Mouse (Mus musculus) v-Abl transformed pro-B cells (cell line): ENCODE data around the gene Btbd6.

Experiments
- in situ Hi-C, 2 experiments: fragments of 400-800 bp; cut with MboI; formaldehyde crosslinking; loops; one replicate each; pipeline ENCODE4 v1.15.1; 2025; ENCODE audit not compliant: unreplicated experiment in 2 of 2

Btbd6 gene

GRCm38 (mm10) chr12:112976371-112977073 is at the start of gene Btbd6:
Btbd6 (plus strand) TSS chr12:112976482.
- in situ Hi-C loops: no loop called here

GRCm38 (mm10) chr12:112927265-112927664 is 49.0 kb upstream of the Btbd6 start:
- in situ Hi-C loops: no loop called here

DNA sequence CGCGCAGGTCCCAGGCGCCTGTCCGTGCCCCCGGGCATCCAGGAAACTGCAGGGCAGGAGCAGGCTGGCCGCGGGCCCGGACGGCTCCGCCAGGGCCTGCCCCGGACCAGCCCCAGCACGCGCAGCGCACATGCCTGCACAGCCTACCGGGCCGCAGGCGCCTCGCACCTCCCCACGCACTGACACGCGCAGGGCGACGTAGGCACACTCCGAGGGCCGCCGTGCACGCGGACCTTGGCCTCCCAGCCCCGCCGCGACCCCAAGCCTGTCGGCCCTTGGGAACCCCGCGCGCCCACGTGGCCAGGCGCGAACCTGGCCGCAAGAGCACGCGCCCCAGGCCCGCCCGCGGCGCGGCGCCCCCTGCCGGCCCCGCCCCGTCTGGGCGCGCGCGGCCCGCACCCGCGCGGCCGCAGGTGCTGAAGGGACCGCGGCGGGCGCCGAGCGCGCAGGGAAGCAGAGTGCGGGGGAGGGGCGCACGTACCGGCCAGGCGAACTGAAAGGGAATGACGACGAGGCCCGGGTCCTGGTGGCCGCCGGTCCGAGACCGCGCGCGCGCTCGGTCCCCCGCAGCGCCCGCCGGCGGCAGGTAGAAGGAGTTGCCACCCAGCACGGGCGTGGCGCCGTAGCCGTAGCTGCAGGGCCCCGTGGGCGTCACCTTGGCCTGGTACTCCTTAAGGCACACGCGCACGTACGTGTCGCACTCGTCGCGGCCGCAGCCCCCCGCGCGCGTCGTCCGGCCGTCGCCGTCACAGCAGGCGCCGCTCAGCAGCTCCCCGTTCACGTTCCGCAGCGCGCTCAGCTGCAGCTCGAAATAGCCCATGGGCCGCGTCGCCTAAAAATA is 47.7 kb upstream of the Btbd6 start:
- in situ Hi-C loops: no loop called here

DNA sequence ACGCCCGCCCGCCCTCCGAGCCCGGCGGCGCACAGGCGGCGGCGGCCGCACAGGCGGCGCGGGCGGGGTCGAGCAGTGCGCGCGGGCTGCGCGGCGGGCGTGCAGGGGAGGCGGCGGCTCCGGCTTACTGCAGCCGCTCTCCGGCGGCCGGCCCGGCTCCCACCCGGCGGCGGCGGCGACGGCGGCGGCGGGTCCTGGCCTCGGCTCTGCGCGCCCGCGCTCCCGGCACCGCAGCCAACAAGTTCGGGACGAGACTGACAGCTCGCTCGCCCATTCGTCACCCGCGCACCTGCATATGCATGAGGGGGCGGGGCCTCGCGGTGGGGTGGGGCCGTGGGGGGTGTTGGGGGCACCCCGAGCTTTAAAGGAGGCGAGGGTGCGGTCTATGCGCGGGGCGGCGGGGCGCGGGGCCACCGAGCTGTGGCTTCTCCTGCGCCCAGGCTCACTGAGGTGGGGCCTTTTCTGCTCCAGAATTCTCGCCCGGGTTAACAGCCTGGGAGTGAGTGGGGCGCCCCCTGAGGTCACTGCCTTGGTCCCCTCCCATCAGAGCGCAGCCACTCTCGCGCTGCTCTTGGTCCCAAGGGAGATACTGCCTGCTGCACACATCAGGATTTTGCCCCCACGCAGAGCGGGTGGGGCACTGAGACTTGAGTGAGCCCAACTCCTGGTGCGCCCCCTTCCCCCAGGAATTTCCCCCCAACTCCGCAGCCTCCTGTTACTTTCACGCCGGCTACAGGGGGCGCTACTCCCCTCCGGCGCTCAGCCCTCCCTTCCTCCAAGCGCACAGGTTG is 46.5 kb upstream of the Btbd6 start, which contains the start of gene Jag2:
Gene Jag2 (minus strand): TSS at position 215 of the 791 bp plus-strand sequence.
- in situ Hi-C loops: loop anchor here in 1 of 2 experiments (10.0 kb wide), 1 partner anchor 185 kb away; no protein-coding TSS in a partner anchor

DNA sequence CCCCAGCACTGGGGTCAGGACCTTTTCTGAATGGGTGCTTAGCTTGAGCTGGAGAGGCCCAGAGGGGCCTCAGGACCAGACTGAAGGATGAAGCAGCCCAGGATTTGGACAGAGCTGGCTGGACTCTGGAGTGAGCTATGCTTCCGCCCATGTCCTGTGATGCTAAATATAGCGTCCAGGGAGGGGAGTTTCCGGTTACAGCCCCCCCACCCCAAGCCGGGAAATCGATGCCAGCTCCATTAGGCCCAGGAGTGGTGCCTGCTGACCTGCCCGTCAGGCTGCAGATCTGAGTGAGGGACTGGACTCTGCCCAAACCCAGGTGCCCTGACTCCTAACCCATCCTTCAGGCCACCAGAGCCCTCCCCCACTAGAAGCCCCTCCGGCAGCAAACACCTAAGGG is 43.6 kb upstream of the Btbd6 start:
- in situ Hi-C loops: loop anchor here in 1 of 2 experiments (10.0 kb wide), 1 partner anchor 188 kb away; no protein-coding TSS in a partner anchor

- in situ Hi-C loops: loop anchor here in 1 of 2 experiments (5.0 to 10.0 kb wide), 2 partner anchors 61 to 193 kb away; no protein-coding TSS in a partner anchor
Observed at GRCm38 (mm10) chr12:112937906-112938305, 38.4 kb upstream of the Btbd6 start.

GRCm38 (mm10) chr12:112938366-112938765 is 37.9 kb upstream of the Btbd6 start:
- in situ Hi-C loops: loop anchor here in 1 of 2 experiments (5.0 to 10.0 kb wide), 2 partner anchors 61 to 194 kb away; no protein-coding TSS in a partner anchor

- in situ Hi-C loops: loop anchor here in 1 of 2 experiments (5.0 to 10.0 kb wide), 2 partner anchors 62 to 194 kb away; no protein-coding TSS in a partner anchor
Observed at GRCm38 (mm10) chr12:112938873-112939565, 37.3 kb upstream of the Btbd6 start.

DNA sequence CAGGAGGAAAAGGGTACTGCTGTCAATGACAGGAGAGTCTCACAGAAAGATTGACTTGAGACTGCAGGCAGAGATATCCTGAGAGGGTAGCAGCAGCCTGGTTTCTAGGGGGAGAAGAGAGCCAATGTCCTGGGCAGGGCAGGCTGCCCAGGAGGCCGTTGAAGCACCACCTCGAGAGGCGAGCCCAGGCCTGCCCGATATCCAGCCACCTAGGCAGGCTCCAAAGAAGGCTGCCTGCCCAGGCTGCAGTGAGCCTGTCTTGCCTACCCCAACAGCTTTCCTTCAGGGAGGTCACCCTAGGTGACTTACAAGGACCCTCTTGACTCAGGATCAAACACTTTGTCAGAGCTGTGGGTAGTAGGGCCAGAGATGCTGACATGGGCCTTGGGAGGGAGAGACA is 36.0 kb upstream of the Btbd6 start:
- in situ Hi-C loops: loop anchor here in 1 of 2 experiments (5.0 kb wide), 1 partner anchor 63 kb away; no protein-coding TSS in a partner anchor

- in situ Hi-C loops: loop anchor here in 1 of 2 experiments (5.0 kb wide), 1 partner anchor 63 kb away; no protein-coding TSS in a partner anchor
Observed at GRCm38 (mm10) chr12:112940710-112941109, 35.6 kb upstream of the Btbd6 start.

- in situ Hi-C loops: loop anchor here in 1 of 2 experiments (5.0 kb wide), 1 partner anchor 64 kb away; no protein-coding TSS in a partner anchor
Observed at GRCm38 (mm10) chr12:112941156-112941775, 35.0 kb upstream of the Btbd6 start.

- in situ Hi-C loops: loop anchor here in 1 of 2 experiments (5.0 kb wide), 1 partner anchor 65 kb away; no protein-coding TSS in a partner anchor
Observed at GRCm38 (mm10) chr12:112941776-112942713, 34.2 kb upstream of the Btbd6 start, which contains the start of gene Nudt14. Nudt14 (minus strand) TSS chr12:112942124.

DNA sequence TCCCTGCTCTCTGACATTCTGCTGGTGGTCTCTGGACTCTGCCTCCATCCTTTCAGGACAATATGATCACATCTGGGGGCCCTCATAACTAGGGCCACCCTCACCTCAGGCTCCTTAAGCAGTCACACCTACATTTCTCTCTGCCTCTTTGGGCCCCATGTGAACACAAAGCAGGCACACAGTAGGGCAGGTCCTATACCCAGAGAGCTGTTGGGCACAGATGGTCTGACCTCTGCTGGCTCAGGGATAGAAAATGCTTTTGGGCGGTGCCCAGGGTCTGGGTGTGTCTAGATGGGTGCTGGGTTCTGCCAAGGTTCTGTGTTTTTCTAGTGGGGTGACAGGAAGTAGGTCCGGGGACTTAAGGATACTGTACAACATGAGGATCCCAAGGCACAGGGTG is 32.6 kb upstream of the Btbd6 start:
- in situ Hi-C loops: loop anchor here in 1 of 2 experiments (5.0 kb wide), 1 partner anchor 66 kb away; no protein-coding TSS in a partner anchor

DNA sequence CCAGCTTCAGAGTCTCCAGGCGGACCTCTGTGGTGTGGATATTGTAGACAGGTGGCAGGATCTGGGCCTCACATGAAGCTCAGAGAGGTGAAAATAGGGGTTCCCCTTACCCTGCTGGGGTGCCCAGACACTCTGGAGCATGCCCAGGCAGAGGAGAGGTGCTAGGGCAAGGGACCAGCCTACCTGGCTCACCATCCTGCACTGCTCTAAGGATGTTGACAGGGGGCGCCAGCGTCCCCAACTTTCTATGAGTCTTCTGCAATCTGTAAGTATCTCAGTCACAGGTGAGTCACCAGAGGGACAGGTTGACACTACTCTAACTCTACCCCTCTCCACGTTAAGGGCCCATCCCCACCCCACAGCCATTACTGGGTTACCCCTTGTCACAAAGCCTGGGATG is 29.0 kb upstream of the Btbd6 start:
- in situ Hi-C loops: no loop called here

- in situ Hi-C loops: loop anchor here (5.0 kb wide), 2 partner anchors 52 to 97 kb away; partner anchors contain the start of gene Brf1 (in 1 of the 2)
Observed at GRCm38 (mm10) chr12:112950040-112950760, 26.1 kb upstream of the Btbd6 start.

DNA sequence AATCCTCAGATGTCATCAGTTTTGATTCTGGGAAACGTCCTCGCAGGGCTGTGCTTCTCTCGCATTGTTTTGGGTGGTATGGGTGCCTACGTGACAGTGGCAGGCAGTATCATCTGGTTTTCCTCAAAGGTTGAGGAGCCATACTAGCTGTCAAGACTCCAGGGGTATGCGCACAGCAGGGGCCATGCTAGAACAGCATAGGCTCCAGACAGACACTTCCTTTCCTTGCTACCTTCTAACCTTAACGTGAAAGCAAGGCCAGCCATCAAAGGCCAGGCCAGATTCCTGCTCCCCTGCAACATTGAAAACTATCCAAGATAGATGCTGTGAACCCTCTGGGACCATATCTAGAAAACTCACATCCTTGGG is 25.5 kb upstream of the Btbd6 start:
- in situ Hi-C loops: loop anchor here (5.0 kb wide), 2 partner anchors 52 to 97 kb away; partner anchors contain the start of gene Brf1 (in 1 of the 2)
